Mouse (Mus musculus) ES-E14 (cell line): ENCODE measurements around the gene Prss21.

Experiments used
- CHD2 ChIP-seq: IDR thresholded peaks from 2 replicates; pipeline ENCODE4 v1.6.1; 2014; ENCODE audit warnings: mild to moderate bottlenecking, low read depth, low read length, inconsistent platforms
- HCFC1 ChIP-seq: IDR thresholded peaks from 2 replicates; pipeline ENCODE4 v1.6.1; 2012; ENCODE audit warnings: low read length, inconsistent platforms, borderline replicate concordance; ENCODE audit not compliant: insufficient read depth
- MAFK ChIP-seq: IDR thresholded peaks from 2 replicates; pipeline ENCODE4 v1.6.1; 2014; ENCODE audit warnings: mild to moderate bottlenecking, low read depth, low read length, inconsistent platforms; ENCODE audit not compliant: insufficient read depth
- ZC3H11A ChIP-seq: IDR thresholded peaks from 2 replicates; pipeline ENCODE4 v1.6.1; 2012; ENCODE audit warnings: low read depth, mild to moderate bottlenecking, inconsistent platforms, low read length, borderline replicate concordance
- ZNF384 ChIP-seq: IDR thresholded peaks from 2 replicates; pipeline ENCODE4 v1.6.1; 2012; ENCODE audit warnings: low read depth, low read length, inconsistent platforms

- no peak for TF ChIP-seq HCFC1
- no peak for TF ChIP-seq MAFK
- TF ChIP-seq ZNF384: no peak
- TF ChIP-seq ZC3H11A: no peak
- TF ChIP-seq CHD2: no peak
Observed at GRCm38 (mm10) chr17:23876741-23877140, 8.9 kb downstream of the Prss21 start.
